8 mouse cellular contexts compared by ENCODE assay signal in genomic region chr7:98838729-98839141, GRCm38 (mm10). TPM values are rescaled to one million over a fixed set of nuclear protein-coding genes. Genes with fewer than 3 reads are reported as not detected.
DNase-seq lines count a peak whose midpoint lies in the region; ATAC-seq and TF ChIP-seq lines count a peak whose summit lies in the region.

No protein-coding gene starts in this region.

- no peaks in the 10 kb centered on the region for H3K36me3 ChIP-seq in forebrain, postnatal 0 days (ENCODE audit: insufficient read depth)
- H3K36me3 ChIP-seq in intestine, embryonic 16.5 days (ENCODE audit: control insufficient read depth, insufficient read depth, low read length): no peaks in the 10 kb centered on the region
- no peaks in the 10 kb centered on the region for H3K36me3 ChIP-seq in lung, embryonic 16.5 days (ENCODE audit: control insufficient read depth, insufficient read depth, low read length)
- no peaks in the 10 kb centered on the region for H3K36me3 ChIP-seq in small intestine, adult 2 months (ENCODE audit: control insufficient read depth, insufficient read depth, low read length)

- peaks cover 57% of the 10 kb centered on the region for H3K27me3 ChIP-seq in forebrain, postnatal 0 days (ENCODE audit: insufficient read depth, low read length)
- H3K27me3 ChIP-seq in intestine, embryonic 16.5 days (replicated peaks; ENCODE audit: control insufficient read depth, insufficient read depth, low read length): peaks cover 32% of the 10 kb centered on the region
- peaks cover 16% of the 10 kb centered on the region for H3K27me3 ChIP-seq in lung, embryonic 16.5 days (ENCODE audit: control insufficient read depth, insufficient read depth, low read depth, low read length)
- H3K27me3 ChIP-seq in small intestine, adult 2 months (ENCODE audit: control insufficient read depth, insufficient read depth, low read length): peaks cover 52% of the 10 kb centered on the region

- TF ChIP-seq CTCF in left cerebral cortex, adult 2 months (IDR thresholded peaks at IDR 0.05): peak; percentile 53
- peak; percentile 65 for TF ChIP-seq CTCF in forebrain, postnatal 0 days (IDR thresholded peaks at IDR 0.05; ENCODE audit: low read depth)
- no peak for TF ChIP-seq CTCF in small intestine, adult 2 months (IDR thresholded peaks at IDR 0.05; ENCODE audit: extremely low read depth, insufficient read length, insufficient replicate concordance, low read depth, low read length)

- intact Hi-C loops in left cerebral cortex, adult 2 months (cut with DNase I): loop anchor here (5.0 kb wide), 1 partner anchor 239 kb away; no protein-coding TSS in a partner anchor
- intact Hi-C loops in left cerebral cortex, postnatal 36 days (cut with DNase I): loop anchor here (2.0 to 5.0 kb wide), 2 partner anchors 240 to 356 kb away; no protein-coding TSS in a partner anchor

- no peak for TF ChIP-seq POLR2A in small intestine, adult 2 months (IDR thresholded peaks at IDR 0.05; ENCODE audit: low read depth, low read length)

- peak overlapping the region; percentile 45 for H3K9ac ChIP-seq in forebrain, postnatal 0 days
- H3K9ac ChIP-seq in intestine, embryonic 16.5 days (ENCODE audit: low read depth, low read length): peak overlapping the region; percentile 62
- peak overlapping the region; percentile 66 for H3K9ac ChIP-seq in lung, embryonic 16.5 days (ENCODE audit: low read length)

- H3K4me2 ChIP-seq in forebrain, postnatal 0 days (ENCODE audit: low read depth): peak overlapping the region; percentile 92
- H3K4me2 ChIP-seq in intestine, embryonic 16.5 days (ENCODE audit: low read depth, low read length): peak overlapping the region; percentile 98
- H3K4me2 ChIP-seq in lung, embryonic 16.5 days (ENCODE audit: low read depth, low read length): peak overlapping the region; percentile 90

- H3K27ac ChIP-seq in left cerebral cortex, adult 2 months: no peak overlapping the region
- H3K27ac ChIP-seq in forebrain, postnatal 0 days (ENCODE audit: low read depth, low read length): no peak overlapping the region
- H3K27ac ChIP-seq in intestine, embryonic 16.5 days (ENCODE audit: low read length): no peak overlapping the region
- H3K27ac ChIP-seq in lung, embryonic 16.5 days (ENCODE audit: low read length): no peak overlapping the region
- H3K27ac ChIP-seq in small intestine, adult 2 months (ENCODE audit: insufficient read depth, low read depth, low read length): no peak overlapping the region

- no peak for DNase-seq in left cerebral cortex, adult 2 months (ENCODE audit: extremely low spot score in 1 of 2, low spot score in 2 of 2)
- no peak for DNase-seq in left cerebral cortex, adult 11 months (ENCODE audit: low spot score)
- DNase-seq in adrenal gland, postnatal 10 days: peak; percentile 77
- peak; percentile 62 for DNase-seq in forebrain, postnatal 0 days
- no peak for DNase-seq in left cerebral cortex, postnatal 36 days (ENCODE audit: low spot score in 2 of 2)

- WGBS in forebrain, postnatal 0 days: 2% methylated on average over 48 of the region's 48 CpGs
- under 1% methylated on average over 48 of the region's 48 CpGs for whole genome bisulfite sequencing in intestine, embryonic 16.5 days
- under 1% methylated on average over 48 of the region's 48 CpGs for WGBS in lung, embryonic 16.5 days
- under 1% methylated on average over 48 of the region's 48 CpGs for WGBS in small intestine, adult 2 months

- peak; percentile 66 for ATAC-seq in forebrain, postnatal 0 days
- ATAC-seq in intestine, embryonic 16.5 days: peak; percentile 34
- peak; percentile 37 for ATAC-seq in lung, embryonic 16.5 days (ENCODE audit: low read depth)

- peaks cover 17% of the 10 kb centered on the region for H3K4me1 ChIP-seq in forebrain, postnatal 0 days (ENCODE audit: insufficient read depth)
- peaks cover 48% of the 10 kb centered on the region for H3K4me1 ChIP-seq in intestine, embryonic 16.5 days (ENCODE audit: control insufficient read depth, insufficient read depth, low read length)
- H3K4me1 ChIP-seq in lung, embryonic 16.5 days (replicated peaks; ENCODE audit: control insufficient read depth, insufficient read depth, low read length): peaks cover 42% of the 10 kb centered on the region
- peaks cover 46% of the 10 kb centered on the region for H3K4me1 ChIP-seq in small intestine, adult 2 months (ENCODE audit: control insufficient read depth, insufficient read depth, insufficient read length, low read length)

- H3K4me3 ChIP-seq in left cerebral cortex, adult 2 months: peak overlapping the region; percentile 42
- H3K4me3 ChIP-seq in forebrain, postnatal 0 days (ENCODE audit: low read depth, low read length): peak overlapping the region; percentile 53
- peak overlapping the region; percentile 52 for H3K4me3 ChIP-seq in intestine, embryonic 16.5 days (ENCODE audit: low read length)
- peak overlapping the region; percentile 55 for H3K4me3 ChIP-seq in lung, embryonic 16.5 days (ENCODE audit: low read length)
- peak overlapping the region; percentile 55 for H3K4me3 ChIP-seq in small intestine, adult 2 months (ENCODE audit: low read depth, low read length)

- H3K9me3 ChIP-seq in forebrain, postnatal 0 days (ENCODE audit: low read length): no peaks in the 10 kb centered on the region
- H3K9me3 ChIP-seq in intestine, embryonic 16.5 days (ENCODE audit: control insufficient read depth, low read length): no peaks in the 10 kb centered on the region
- no peaks in the 10 kb centered on the region for H3K9me3 ChIP-seq in lung, embryonic 16.5 days (ENCODE audit: control insufficient read depth, low read length)

RNA-seq across cellular contexts. Expression of gene Wnt11, which starts 3.8 kb away (rescaled TPM):
- total RNA-seq in left cerebral cortex, adult 2 months (2021): 1 to 10 TPM in 1 of 2 experiments, under 1 TPM in 1; 0.93 to 1.0 TPM
- total RNA-seq in adrenal gland, postnatal 10 days (2021): 1 to 10 TPM; 6.4 to 6.5 TPM
- total RNA-seq in forebrain, postnatal 0 days (2014; rRNA removed): 3.3 and 4.6 TPM in 2 replicates
- 0.86 and 1.1 TPM in 2 replicates for polyA plus RNA-seq in forebrain, postnatal 0 days (2015; fragmentation: Nextera tagmentation; extraction: Ambion mirVana)
- polyA plus RNA-seq in intestine, embryonic 16.5 days (2015; fragmentation: Nextera tagmentation; extraction: Ambion mirVana): 1.8 and 2.0 TPM in 2 replicates
- polyA plus RNA-seq in lung, embryonic 16.5 days (2015; fragmentation: Nextera tagmentation; extraction: Ambion mirVana): 12.3 TPM in 2 replicates
- 2.8 and 18.6 TPM in 2 replicates for polyA plus RNA-seq in small intestine, adult 2 months (2012; rRNA removed)
- total RNA-seq in left cerebral cortex, postnatal 36 days (2021): under 1 TPM; 0.39 to 0.63 TPM

Comparison
In these comparisons a context has a peak if more than half of its experiments do, and no peak if none do; other contexts are left out.
1. DNase-seq: peak in adrenal gland, postnatal 10 days (single experiment) and forebrain, postnatal 0 days (single experiment); none in left cerebral cortex, adult 2 months (0 of 2), left cerebral cortex, adult 11 months (single experiment) and left cerebral cortex, postnatal 36 days (0 of 2).
2. Peak in every context shown above with its lines, with median percentiles within 50 percentile points of each other: H3K4me3 ChIP-seq, ATAC-seq, H3K4me2 ChIP-seq and H3K9ac ChIP-seq.